Mouse (Mus musculus): ENCODE data around the gene A930018P22Rik. TPM values are rescaled to one million over a fixed set of nuclear protein-coding genes. Genes with fewer than 3 reads are reported as not detected.
A peak's percentile ranks its signal among the peaks of the same experiment; 100 is the strongest.

Gene A930018P22Rik
- total RNA-seq, 1 experiment from 2014 or later = not detected

- no peak for ATAC-seq (replicated peaks in 1 of 2; ENCODE audit: insufficient read depth in 1 of 2, low FRiP score in 2 of 2, low TSS enrichment in 1 of 2, low read depth in 1 of 2, poor library complexity in 2 of 2, severe bottlenecking in 2 of 2)
Observed at GRCm38 (mm10) chr2:104142140-104142539, 19.6 kb downstream of the A930018P22Rik start.

GRCm38 (mm10) chr2:104144004-104144403, 21.4 kb downstream of the A930018P22Rik start:
- no peak for ATAC-seq (replicated peaks in 1 of 2; ENCODE audit: insufficient read depth in 1 of 2, low FRiP score in 2 of 2, low TSS enrichment in 1 of 2, low read depth in 1 of 2, poor library complexity in 2 of 2, severe bottlenecking in 2 of 2)

- peak; percentile 22 to 66; a peak in 2 of 4 replicates for ATAC-seq (replicated peaks in 1 of 2; ENCODE audit: insufficient read depth in 1 of 2, low FRiP score in 2 of 2, low TSS enrichment in 1 of 2, low read depth in 1 of 2, poor library complexity in 2 of 2, severe bottlenecking in 2 of 2)
Observed at GRCm38 (mm10) chr2:104145983-104146382, 23.4 kb downstream of the A930018P22Rik start.

- no peak for ATAC-seq (replicated peaks in 1 of 2; ENCODE audit: insufficient read depth in 1 of 2, low FRiP score in 2 of 2, low TSS enrichment in 1 of 2, low read depth in 1 of 2, poor library complexity in 2 of 2, severe bottlenecking in 2 of 2)
Observed at GRCm38 (mm10) chr2:104147910-104148561, 25.5 kb downstream of the A930018P22Rik start.

- no peak for ATAC-seq (replicated peaks in 1 of 2; ENCODE audit: insufficient read depth in 1 of 2, low FRiP score in 2 of 2, low TSS enrichment in 1 of 2, low read depth in 1 of 2, poor library complexity in 2 of 2, severe bottlenecking in 2 of 2)
Observed at GRCm38 (mm10) chr2:104150608-104151397, 28.2 kb downstream of the A930018P22Rik start.

- ATAC-seq (replicated peaks in 1 of 2; ENCODE audit: insufficient read depth in 1 of 2, low FRiP score in 2 of 2, low TSS enrichment in 1 of 2, low read depth in 1 of 2, poor library complexity in 2 of 2, severe bottlenecking in 2 of 2) = no peak
Observed at GRCm38 (mm10) chr2:104153345-104153744, 30.8 kb downstream of the A930018P22Rik start.

GRCm38 (mm10) chr2:104153876-104154275, 31.3 kb downstream of the A930018P22Rik start:
- ATAC-seq (replicated peaks in 1 of 2; ENCODE audit: insufficient read depth in 1 of 2, low FRiP score in 2 of 2, low TSS enrichment in 1 of 2, low read depth in 1 of 2, poor library complexity in 2 of 2, severe bottlenecking in 2 of 2) = no peak

- no peak for ATAC-seq (replicated peaks in 1 of 2; ENCODE audit: insufficient read depth in 1 of 2, low FRiP score in 2 of 2, low TSS enrichment in 1 of 2, low read depth in 1 of 2, poor library complexity in 2 of 2, severe bottlenecking in 2 of 2)
Observed at GRCm38 (mm10) chr2:104157831-104158230, 35.3 kb downstream of the A930018P22Rik start.

GRCm38 (mm10) chr2:104163418-104163817, 40.8 kb downstream of the A930018P22Rik start:
- no peak for ATAC-seq (replicated peaks in 1 of 2; ENCODE audit: insufficient read depth in 1 of 2, low FRiP score in 2 of 2, low TSS enrichment in 1 of 2, low read depth in 1 of 2, poor library complexity in 2 of 2, severe bottlenecking in 2 of 2)

- no peak for ATAC-seq (replicated peaks in 1 of 2; ENCODE audit: insufficient read depth in 1 of 2, low FRiP score in 2 of 2, low TSS enrichment in 1 of 2, low read depth in 1 of 2, poor library complexity in 2 of 2, severe bottlenecking in 2 of 2)
Observed at GRCm38 (mm10) chr2:104163978-104164487, 41.5 kb downstream of the A930018P22Rik start.

- no peak for ATAC-seq (replicated peaks in 1 of 2; ENCODE audit: insufficient read depth in 1 of 2, low FRiP score in 2 of 2, low TSS enrichment in 1 of 2, low read depth in 1 of 2, poor library complexity in 2 of 2, severe bottlenecking in 2 of 2)
Observed at GRCm38 (mm10) chr2:104165631-104166030, 43.1 kb downstream of the A930018P22Rik start.

GRCm38 (mm10) chr2:104167765-104168164, 45.2 kb downstream of the A930018P22Rik start:
- ATAC-seq (replicated peaks in 1 of 2; ENCODE audit: insufficient read depth in 1 of 2, low FRiP score in 2 of 2, low TSS enrichment in 1 of 2, low read depth in 1 of 2, poor library complexity in 2 of 2, severe bottlenecking in 2 of 2) = no peak

- ATAC-seq (replicated peaks in 1 of 2; ENCODE audit: insufficient read depth in 1 of 2, low FRiP score in 2 of 2, low TSS enrichment in 1 of 2, low read depth in 1 of 2, poor library complexity in 2 of 2, severe bottlenecking in 2 of 2) = no peak
Observed at GRCm38 (mm10) chr2:104168186-104168896, 45.8 kb downstream of the A930018P22Rik start.

- no peak for ATAC-seq (replicated peaks in 1 of 2; ENCODE audit: insufficient read depth in 1 of 2, low FRiP score in 2 of 2, low TSS enrichment in 1 of 2, low read depth in 1 of 2, poor library complexity in 2 of 2, severe bottlenecking in 2 of 2)
Observed at GRCm38 (mm10) chr2:104172695-104173348, 50.3 kb downstream of the A930018P22Rik start.

GRCm38 (mm10) chr2:104173431-104173830, 50.9 kb downstream of the A930018P22Rik start:
- ATAC-seq (replicated peaks in 1 of 2; ENCODE audit: insufficient read depth in 1 of 2, low FRiP score in 2 of 2, low TSS enrichment in 1 of 2, low read depth in 1 of 2, poor library complexity in 2 of 2, severe bottlenecking in 2 of 2) = no peak
